Mouse (Mus musculus) thymus, adult 18-20 months (tissue): ENCODE results near the gene Riiad1.

Source experiments
- DNase-seq, 2 experiments: peaks; one replicate each; pipeline ENCODE4 v3.0.0; 2022; ENCODE audit warnings: mixed read lengths in 2 of 2

Riiad1 gene

GRCm38 (mm10) chr3:94480291-94480884 is at the start of gene Riiad1:
Riiad1 (minus strand) TSS chr3:94480341.
- no peak for DNase-seq

GRCm38 (mm10) chr3:94526731-94527130 is 46.6 kb upstream of the Riiad1 start:
- DNase-seq, result no peak

- no peak for DNase-seq
These were observed 26.5 kb upstream of the Riiad1 start for GRCm38 (mm10) chr3:94506664-94507063.

GRCm38 (mm10) chr3:94502243-94502642 is 22.1 kb upstream of the Riiad1 start:
- DNase-seq, result no peak

- no peak for DNase-seq
These were observed 17.0 kb upstream of the Riiad1 start for GRCm38 (mm10) chr3:94497162-94497561.

- no peak for DNase-seq
These were observed 7.4 kb upstream of the Riiad1 start for GRCm38 (mm10) chr3:94487581-94487980.

GRCm38 (mm10) chr3:94485922-94486321 is 5.8 kb upstream of the Riiad1 start:
- no peak for DNase-seq

GRCm38 (mm10) chr3:94483790-94484439 is 3.8 kb upstream of the Riiad1 start:
- peak in 1 of 2 experiments; percentile 14 for DNase-seq

- no peak for DNase-seq
These were observed 2.7 kb upstream of the Riiad1 start for GRCm38 (mm10) chr3:94482764-94483385.

- no peak for DNase-seq
These were observed 1.3 kb upstream of the Riiad1 start for GRCm38 (mm10) chr3:94481429-94481828.

- DNase-seq, result no peak
These were observed 577 bp downstream of the Riiad1 start for GRCm38 (mm10) chr3:94479564-94479963.

- no peak for DNase-seq
These were observed 1.5 kb downstream of the Riiad1 start for GRCm38 (mm10) chr3:94478591-94479169.

- no peak for DNase-seq
These were observed 2.1 kb downstream of the Riiad1 start, which contains the start of gene Celf3 for GRCm38 (mm10) chr3:94477981-94478422. Celf3 (plus strand) TSS chr3:94478295.

GRCm38 (mm10) chr3:94477444-94477843 is 2.7 kb downstream of the Riiad1 start:
- no peak for DNase-seq

- DNase-seq, result no peak
These were observed 3.7 kb downstream of the Riiad1 start for GRCm38 (mm10) chr3:94476301-94477035.

- no peak for DNase-seq
These were observed 6.4 kb downstream of the Riiad1 start for GRCm38 (mm10) chr3:94473567-94474232.

GRCm38 (mm10) chr3:94473115-94473505 is 7.0 kb downstream of the Riiad1 start:
- DNase-seq, result no peak

- DNase-seq, result no peak
These were observed 7.6 kb downstream of the Riiad1 start for GRCm38 (mm10) chr3:94472447-94473114.

GRCm38 (mm10) chr3:94468931-94469330 is 11.2 kb downstream of the Riiad1 start:
- no peak for DNase-seq

GRCm38 (mm10) chr3:94465632-94466430 is 14.3 kb downstream of the Riiad1 start:
- no peak for DNase-seq
